Mouse (Mus musculus) kidney, adult 2 months (tissue): ENCODE results near the gene Olfr1124. TPM values are rescaled to one million over a fixed set of nuclear protein-coding genes. Genes with fewer than 3 reads are reported as not detected.
"Not testable (repeated sequence)": the region's sequence is repeated elsewhere in the genome, so short reads cannot be mapped to it uniquely, and the experiment has no call there.

ENCODE experiments used
- DNase-seq: peaks from one replicate; pipeline ENCODE4 v3.0.0; 2021
- H3K27ac ChIP-seq: fragments of 200-500 bp; 2 replicates; pipeline ENCODE4 v1.5.1; 2012; ENCODE audit warnings: low read depth, low read length, control low read depth, inconsistent platforms; ENCODE audit not compliant: insufficient read depth
- H3K27me3 ChIP-seq: fragments of 200-500 bp; replicated peaks from 2 replicates; pipeline ENCODE4 v1.6.1; 2012; ENCODE audit warnings: mild to moderate bottlenecking, moderate library complexity, low read length, inconsistent platforms; ENCODE audit not compliant: control insufficient read depth, insufficient read depth
- H3K36me3 ChIP-seq: fragments of 200-500 bp; 2 replicates; pipeline ENCODE4 v1.6.1; 2012; ENCODE audit warnings: mild to moderate bottlenecking, moderate library complexity, low read length, inconsistent platforms; ENCODE audit not compliant: control insufficient read depth, insufficient read depth
- H3K4me1 ChIP-seq: fragments of 200-500 bp; 2 replicates; pipeline ENCODE4 v1.6.1; 2011; ENCODE audit warnings: low read length; ENCODE audit not compliant: control insufficient read depth, insufficient read depth
- H3K4me3 ChIP-seq: fragments of 200-500 bp; 2 replicates; pipeline ENCODE4 v1.5.1; 2011; ENCODE audit warnings: mild to moderate bottlenecking, low read depth, low read length, control low read depth; ENCODE audit not compliant: insufficient read depth
- CTCF ChIP-seq: fragments of 200-500 bp; conservative IDR thresholded peaks from 2 replicates; pipeline ENCODE4 v1.5.1; 2011; ENCODE audit warnings: low read depth, mild to moderate bottlenecking, control low read depth, low read length, moderate library complexity, mixed read lengths; ENCODE audit not compliant: insufficient read depth, insufficient read length
- POLR2A ChIP-seq: fragments of 200-500 bp; IDR thresholded peaks from one replicate; pipeline ENCODE4 v1.6.1; 2011; ENCODE audit warnings: low read depth, low read length, control low read depth
- WGBS: fragments of 180-500 bp; shearing (Covaris S2); methylation state at CpG from one replicate; pipeline ENCODE4 v1.1.7; 2018; 5-methylcytosine and 5-hydroxymethylcytosine counted together
- polyA plus RNA-seq: library from polyadenylated mRNA; depleted of rRNA; stranded (reverse); fragments of >200 nt; gene quantifications from 2 replicates; pipeline ENCODE4 v1.2.3, GENCODE M21; 2012; rRNA removed

Olfr1124 gene
- not detected in 2 replicates for polyA plus RNA-seq

- WGBS, result 86% methylated on average over 1 of the region's 1 CpGs
- Histone ChIP-seq H3K27ac (no peak within 1 kb of the TSS), H3K4me1 (no peaks in the 10 kb centered on the region), H3K4me3 (no peak within 1 kb of the TSS), H3K36me3 (no peaks in the 10 kb centered on the region), H3K27me3 (no peaks in the 10 kb centered on the region)
- DNase-seq, result no peak
- TF ChIP-seq POLR2A, result no peak
- no peak for TF ChIP-seq CTCF
Observed at GRCm38 (mm10) chr2:87429975-87430374, at the start of gene Olfr1124. Gene Olfr1124 (plus strand): TSS chr2:87430275.

- no peak overlapping the region for H3K27ac ChIP-seq
- no peak overlapping the region for H3K4me3 ChIP-seq
- no peaks in the 10 kb centered on the region for H3K4me1 ChIP-seq
- TF ChIP-seq CTCF (no peak), POLR2A (no peak)
- DNase-seq, result no peak
- 81% methylated on average over 2 of the region's 2 CpGs for WGBS
- H3K36me3 ChIP-seq, result no peaks in the 10 kb centered on the region
- H3K27me3 ChIP-seq, result no peaks in the 10 kb centered on the region
Observed at GRCm38 (mm10) chr2:87383935-87384334, 46.1 kb upstream of the Olfr1124 start.

- Histone ChIP-seq H3K4me1 (no peaks in the 10 kb centered on the region), H3K36me3 (no peaks in the 10 kb centered on the region), H3K27ac (no peak within 1 kb of the TSS), H3K27me3 (no peaks in the 10 kb centered on the region), H3K4me3 (no peak within 1 kb of the TSS)
- TF ChIP-seq CTCF (no peak), POLR2A (no peak)
- WGBS, result 80% methylated on average over 2 of the region's 2 CpGs
- DNase-seq, result no peak
Observed at GRCm38 (mm10) chr2:87385549-87385948, 44.5 kb upstream of the Olfr1124 start, which contains the start of gene Olfr1122. Gene Olfr1122 (plus strand): TSS chr2:87385849.

- not testable (repeated sequence) for DNase-seq, H3K4me1 ChIP-seq, H3K27me3 ChIP-seq, H3K36me3 ChIP-seq, H3K4me3 ChIP-seq, H3K27ac ChIP-seq
- 88% methylated on average over 5 of the region's 5 CpGs for WGBS
Observed at GRCm38 (mm10) chr2:87393605-87394004, 36.5 kb upstream of the Olfr1124 start.

- not testable (repeated sequence) for DNase-seq, H3K4me1 ChIP-seq, H3K27me3 ChIP-seq, H3K36me3 ChIP-seq, H3K4me3 ChIP-seq, H3K27ac ChIP-seq
- WGBS, result 75% methylated on average over 7 of the region's 7 CpGs
Observed at GRCm38 (mm10) chr2:87394686-87395085, 35.4 kb upstream of the Olfr1124 start.

GRCm38 (mm10) chr2:87416335-87416734, 13.7 kb upstream of the Olfr1124 start, which contains the start of gene Olfr1123:
Gene Olfr1123 (plus strand): TSS chr2:87416635.
- H3K36me3 ChIP-seq, result no peaks in the 10 kb centered on the region

GRCm38 (mm10) chr2:87437731-87438130, 7.7 kb downstream of the Olfr1124 start:
- Histone ChIP-seq H3K36me3 (no peaks in the 10 kb centered on the region), H3K4me1 (no peaks in the 10 kb centered on the region), H3K27ac (no peak overlapping the region), H3K4me3 (no peak overlapping the region), H3K27me3 (no peaks in the 10 kb centered on the region)
- TF ChIP-seq CTCF (no peak), POLR2A (no peak)
- DNase-seq, result no peak
- 90% methylated on average over 16 of the region's 16 CpGs for WGBS

More at GRCm38 (mm10) chr2:87416335-87416734, 13.7 kb upstream of the Olfr1124 start, which contains the start of gene Olfr1123:
- no peak for DNase-seq
- WGBS, result 86% methylated on average over 1 of the region's 1 CpGs
- H3K4me3 ChIP-seq, result no peak within 1 kb of the TSS
- H3K27me3 ChIP-seq, result no peaks in the 10 kb centered on the region
- H3K4me1 ChIP-seq, result no peaks in the 10 kb centered on the region
- TF ChIP-seq POLR2A (no peak), CTCF (no peak)
- no peak within 1 kb of the TSS for H3K27ac ChIP-seq

- Histone ChIP-seq H3K4me3 (no peak within 1 kb of the TSS), H3K27ac (no peak within 1 kb of the TSS), H3K27me3 (no peaks in the 10 kb centered on the region), H3K4me1 (no peaks in the 10 kb centered on the region), H3K36me3 (no peaks in the 10 kb centered on the region)
- no peak for DNase-seq
- no peak for TF ChIP-seq CTCF
- TF ChIP-seq POLR2A, result no peak
Observed at GRCm38 (mm10) chr2:87453662-87454061, 23.6 kb downstream of the Olfr1124 start, which contains the start of gene Olfr1126. Gene Olfr1126 (plus strand): TSS chr2:87453962.
